Mouse (Mus musculus): Measurements from ENCODE around the gene Ptgir.

Ptgir gene

GRCm38 (mm10) chr7:16885905-16886304 lies 20.4 kb upstream of the Ptgir start:
- in situ Hi-C loops (cut with MboI; ENCODE audit: low pct_unique_long_range_greater_than_20kb in 1 of 2, low sequenced_read_pairs in 2 of 2, unreplicated experiment in 1 of 2) = no loop called here

GRCm38 (mm10) chr7:16890536-16890935 lies 15.8 kb upstream of the Ptgir start:
- in situ Hi-C loops (cut with MboI; ENCODE audit: low pct_unique_long_range_greater_than_20kb in 1 of 2, low sequenced_read_pairs in 2 of 2, unreplicated experiment in 1 of 2) = no loop called here

GRCm38 (mm10) chr7:16890944-16891343 lies 15.3 kb upstream of the Ptgir start:
- in situ Hi-C loops (cut with MboI; ENCODE audit: low pct_unique_long_range_greater_than_20kb in 1 of 2, low sequenced_read_pairs in 2 of 2, unreplicated experiment in 1 of 2) = no loop called here

DNA sequence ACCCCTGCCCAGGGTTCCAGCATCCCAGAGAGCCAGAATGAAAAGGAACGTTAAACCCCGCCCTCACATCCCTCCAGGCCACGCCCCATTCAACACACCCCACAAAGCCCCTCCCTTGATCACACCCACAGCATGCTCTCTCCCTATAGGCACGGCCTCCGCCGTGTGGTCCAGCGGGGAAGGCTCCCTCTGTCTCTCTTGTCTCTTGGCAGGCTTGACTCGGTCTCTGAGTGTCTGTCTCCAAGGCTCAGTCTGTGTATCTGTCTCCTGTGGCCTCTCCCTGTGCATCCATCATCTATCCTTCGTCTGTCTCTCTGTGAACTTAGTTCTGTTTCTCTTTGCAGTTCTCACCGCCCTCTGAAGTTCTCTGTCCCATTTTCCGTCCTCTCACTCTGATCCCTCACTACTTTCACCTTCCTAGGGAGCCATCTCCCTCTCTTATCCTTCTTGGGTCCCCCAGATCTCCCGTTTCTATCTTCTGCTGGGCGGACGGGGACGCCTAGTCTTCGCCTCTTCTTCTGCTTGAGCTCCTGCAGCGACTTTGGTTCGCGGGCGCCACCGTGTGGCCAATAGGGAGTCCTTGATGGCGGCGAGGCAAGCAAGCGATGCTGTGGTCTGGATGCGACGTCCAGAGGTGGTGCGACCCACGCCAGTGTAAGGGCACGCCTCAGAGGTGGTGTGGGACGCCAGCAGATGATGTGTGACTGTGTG lies 14.5 kb upstream of the Ptgir start, which contains the start of gene Gng8:
Gene Gng8, plus strand, starts transcription at position 146 of the 711 bp plus-strand sequence.
- in situ Hi-C loops (cut with MboI; ENCODE audit: low pct_unique_long_range_greater_than_20kb in 1 of 2, low sequenced_read_pairs in 2 of 2, unreplicated experiment in 1 of 2) = no loop called here

GRCm38 (mm10) chr7:16892352-16892730 lies 13.9 kb upstream of the Ptgir start:
- in situ Hi-C loops (cut with MboI; ENCODE audit: low pct_unique_long_range_greater_than_20kb in 1 of 2, low sequenced_read_pairs in 2 of 2, unreplicated experiment in 1 of 2) = no loop called here

- in situ Hi-C loops (cut with MboI; ENCODE audit: low pct_unique_long_range_greater_than_20kb in 1 of 2, low sequenced_read_pairs in 2 of 2, unreplicated experiment in 1 of 2) = no loop called here
Measured at GRCm38 (mm10) chr7:16893612-16894011, 12.7 kb upstream of the Ptgir start.

DNA sequence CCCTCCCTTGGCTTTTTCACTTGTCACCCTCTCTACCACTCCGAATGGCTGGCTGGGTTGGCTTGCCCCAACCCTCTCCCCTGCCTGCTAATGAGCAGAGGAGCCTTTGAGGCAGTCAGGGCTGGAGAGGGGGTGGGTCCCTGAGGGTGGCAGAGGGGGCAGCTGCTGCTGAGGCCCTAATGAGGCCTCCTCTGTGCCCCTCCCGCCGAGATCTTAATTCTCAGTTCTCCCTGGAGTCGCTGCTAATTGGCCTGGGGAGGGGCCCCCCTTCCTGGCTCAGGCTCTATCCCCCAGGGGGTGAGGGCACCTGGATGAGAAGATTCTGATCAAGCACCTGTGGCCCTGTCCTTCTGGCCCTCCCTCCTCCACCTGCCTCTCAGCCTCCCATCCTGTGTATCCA lies 12.0 kb upstream of the Ptgir start:
- in situ Hi-C loops (cut with MboI; ENCODE audit: low pct_unique_long_range_greater_than_20kb in 1 of 2, low sequenced_read_pairs in 2 of 2, unreplicated experiment in 1 of 2) = no loop called here

GRCm38 (mm10) chr7:16895000-16895399 lies 11.3 kb upstream of the Ptgir start:
- in situ Hi-C loops (cut with MboI; ENCODE audit: low pct_unique_long_range_greater_than_20kb in 1 of 2, low sequenced_read_pairs in 2 of 2, unreplicated experiment in 1 of 2) = no loop called here

GRCm38 (mm10) chr7:16895511-16895910 lies 10.8 kb upstream of the Ptgir start:
- in situ Hi-C loops (cut with MboI; ENCODE audit: low pct_unique_long_range_greater_than_20kb in 1 of 2, low sequenced_read_pairs in 2 of 2, unreplicated experiment in 1 of 2) = no loop called here

DNA sequence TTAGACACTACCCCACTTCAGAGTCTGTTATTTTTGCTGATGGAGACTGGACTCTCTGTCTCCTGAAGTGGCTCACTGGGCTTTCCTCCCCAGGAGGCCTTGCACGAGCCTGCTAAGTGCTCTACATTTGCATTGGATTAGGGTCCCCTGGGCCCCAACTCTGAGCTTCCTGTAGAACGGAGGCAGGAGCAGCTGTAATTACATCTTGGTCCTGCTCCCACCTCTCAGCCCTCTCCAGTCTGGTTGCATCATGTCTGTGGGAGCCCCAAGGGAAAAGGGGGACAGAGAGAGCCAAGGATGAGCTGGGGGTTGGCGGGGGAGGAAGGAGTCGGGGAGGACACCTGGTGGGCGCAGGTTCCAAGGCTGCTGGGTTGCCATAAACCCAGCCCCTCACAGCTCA lies 5.8 kb upstream of the Ptgir start:
- in situ Hi-C loops (cut with MboI; ENCODE audit: low pct_unique_long_range_greater_than_20kb in 1 of 2, low sequenced_read_pairs in 2 of 2, unreplicated experiment in 1 of 2) = no loop called here

GRCm38 (mm10) chr7:16903439-16903955 lies 2.8 kb upstream of the Ptgir start:
- in situ Hi-C loops (cut with MboI; ENCODE audit: low pct_unique_long_range_greater_than_20kb in 1 of 2, low sequenced_read_pairs in 2 of 2, unreplicated experiment in 1 of 2) = no loop called here

DNA sequence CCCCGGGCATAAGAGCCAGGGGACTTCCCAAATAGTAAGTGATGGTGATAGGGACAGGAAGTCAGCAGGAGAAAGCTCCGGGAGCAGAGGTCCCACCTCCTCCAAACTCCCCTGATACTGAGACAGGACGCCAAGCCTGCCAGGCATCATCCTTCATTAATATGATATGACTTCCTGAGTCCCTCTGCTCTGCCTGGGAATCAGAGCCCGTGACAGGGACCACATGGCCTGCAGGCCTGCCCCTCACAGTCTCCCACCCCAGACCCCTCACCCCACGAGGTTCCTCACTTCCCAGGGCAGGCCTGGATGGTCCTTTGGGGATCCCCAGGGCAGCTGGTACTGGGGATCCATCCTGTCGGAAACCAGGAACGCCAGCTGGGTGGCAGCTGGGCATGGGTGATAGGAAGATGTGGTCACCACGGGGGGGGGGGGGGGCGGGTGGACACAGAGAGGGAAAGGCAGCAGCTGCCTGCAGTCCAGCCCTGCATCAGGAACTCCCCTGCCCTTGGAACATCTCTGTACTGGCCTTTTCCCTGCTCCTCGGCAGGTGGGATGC lies 2.1 kb upstream of the Ptgir start:
- in situ Hi-C loops (cut with MboI; ENCODE audit: low pct_unique_long_range_greater_than_20kb in 1 of 2, low sequenced_read_pairs in 2 of 2, unreplicated experiment in 1 of 2) = no loop called here

DNA sequence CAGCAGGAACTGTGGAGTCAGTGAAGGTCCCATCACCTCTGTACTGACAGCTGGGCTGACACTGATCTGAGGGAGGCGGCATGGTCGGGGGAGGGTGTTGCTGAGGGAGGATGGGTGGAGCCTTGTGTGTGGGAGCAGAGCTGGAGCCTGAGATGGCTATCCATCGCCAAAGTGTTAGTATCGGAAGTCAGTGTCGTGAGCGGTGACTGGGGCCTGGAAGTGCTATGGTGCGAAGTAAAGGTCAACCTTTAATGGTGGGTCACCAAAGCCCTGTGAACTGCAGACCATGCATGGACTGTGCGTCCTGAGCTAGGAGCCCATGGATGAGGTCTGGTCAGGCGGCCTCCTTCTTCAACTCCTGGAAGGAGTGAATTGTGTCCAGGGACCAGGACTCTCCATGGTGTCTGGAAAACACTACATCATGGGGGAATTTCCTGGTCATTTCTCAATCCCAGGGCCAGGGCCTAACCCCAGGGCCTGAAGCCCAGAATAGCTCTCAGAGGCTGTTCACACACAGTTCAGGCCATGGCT lies 734 bp upstream of the Ptgir start:
- in situ Hi-C loops (cut with MboI; ENCODE audit: low pct_unique_long_range_greater_than_20kb in 1 of 2, low sequenced_read_pairs in 2 of 2, unreplicated experiment in 1 of 2) = no loop called here

DNA sequence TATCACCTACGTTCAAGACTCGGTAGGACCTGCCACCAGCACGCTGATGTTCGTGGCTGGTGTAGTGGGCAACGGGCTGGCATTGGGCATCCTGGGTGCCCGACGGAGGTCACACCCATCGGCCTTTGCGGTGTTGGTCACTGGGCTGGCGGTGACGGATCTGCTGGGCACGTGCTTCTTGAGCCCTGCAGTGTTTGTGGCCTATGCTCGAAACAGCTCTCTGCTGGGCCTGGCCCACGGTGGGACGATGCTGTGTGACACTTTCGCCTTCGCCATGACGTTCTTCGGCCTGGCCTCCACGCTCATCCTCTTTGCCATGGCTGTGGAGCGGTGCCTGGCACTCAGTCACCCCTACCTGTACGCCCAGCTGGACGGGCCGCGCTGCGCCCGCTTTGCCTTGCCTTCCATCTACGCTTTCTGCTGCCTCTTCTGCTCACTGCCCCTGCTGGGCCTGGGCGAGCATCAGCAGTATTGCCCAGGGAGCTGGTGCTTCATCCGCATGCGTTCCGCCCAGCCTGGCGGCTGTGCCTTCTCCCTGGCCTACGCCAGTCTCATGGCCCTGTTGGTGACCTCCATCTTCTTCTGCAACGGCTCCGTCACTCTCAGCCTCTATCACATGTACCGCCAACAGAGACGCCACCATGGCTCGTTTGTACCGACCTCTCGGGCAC lies 734 bp downstream of the Ptgir start:
- in situ Hi-C loops (cut with MboI; ENCODE audit: low pct_unique_long_range_greater_than_20kb in 1 of 2, low sequenced_read_pairs in 2 of 2, unreplicated experiment in 1 of 2) = no loop called here

- in situ Hi-C loops (cut with MboI; ENCODE audit: low pct_unique_long_range_greater_than_20kb in 1 of 2, low sequenced_read_pairs in 2 of 2, unreplicated experiment in 1 of 2) = no loop called here
Measured at GRCm38 (mm10) chr7:16907842-16908241, 1.6 kb downstream of the Ptgir start.

DNA sequence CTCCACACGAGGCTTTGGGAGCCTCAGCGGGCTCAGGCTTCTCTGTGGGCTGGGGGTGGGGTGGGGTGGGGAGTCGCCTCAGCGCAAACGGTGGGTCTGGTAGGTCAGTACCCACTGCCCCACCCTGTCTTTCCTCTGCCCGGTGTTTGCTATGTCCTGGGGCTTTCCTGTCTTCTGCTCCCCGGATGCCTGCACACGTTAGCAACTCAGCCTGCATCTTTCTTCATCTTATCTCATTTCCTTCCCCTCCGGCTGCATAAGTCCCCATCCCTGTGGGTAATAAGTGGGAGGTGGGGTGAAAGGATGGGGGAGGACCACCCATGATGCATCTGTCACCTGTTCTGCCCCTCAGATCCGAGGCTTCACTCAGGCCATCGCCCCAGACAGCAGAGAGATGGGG lies 2.1 kb downstream of the Ptgir start:
- in situ Hi-C loops (cut with MboI; ENCODE audit: low pct_unique_long_range_greater_than_20kb in 1 of 2, low sequenced_read_pairs in 2 of 2, unreplicated experiment in 1 of 2) = no loop called here

- in situ Hi-C loops (cut with MboI; ENCODE audit: low pct_unique_long_range_greater_than_20kb in 1 of 2, low sequenced_read_pairs in 2 of 2, unreplicated experiment in 1 of 2) = no loop called here
Measured at GRCm38 (mm10) chr7:16908859-16909258, 2.6 kb downstream of the Ptgir start.

DNA sequence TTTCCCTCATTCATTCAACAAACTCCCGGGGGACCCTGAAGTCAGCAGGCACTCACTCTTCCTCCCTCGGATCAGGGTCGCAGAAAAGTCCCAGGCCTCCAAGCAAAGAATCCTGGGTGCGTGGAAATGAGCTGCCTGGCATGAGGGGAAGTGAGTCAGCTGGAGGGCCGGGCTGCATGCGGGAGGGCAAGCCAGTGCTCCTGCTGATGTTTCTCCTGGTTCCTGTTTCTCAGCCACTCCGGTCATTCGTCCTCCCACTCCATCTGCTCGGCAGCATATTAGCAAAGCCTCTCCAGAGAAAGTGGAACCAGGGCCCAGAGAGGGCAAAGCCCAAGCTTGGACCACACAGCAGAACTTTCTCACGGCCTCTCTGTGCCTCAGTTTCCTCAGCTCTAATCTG lies 3.6 kb downstream of the Ptgir start:
- in situ Hi-C loops (cut with MboI; ENCODE audit: low pct_unique_long_range_greater_than_20kb in 1 of 2, low sequenced_read_pairs in 2 of 2, unreplicated experiment in 1 of 2) = no loop called here

GRCm38 (mm10) chr7:16911904-16912303 lies 5.6 kb downstream of the Ptgir start:
- in situ Hi-C loops (cut with MboI; ENCODE audit: low pct_unique_long_range_greater_than_20kb in 1 of 2, low sequenced_read_pairs in 2 of 2, unreplicated experiment in 1 of 2) = no loop called here
